Mouse (Mus musculus): ENCODE data around the gene 6330409D20Rik.

DNA sequence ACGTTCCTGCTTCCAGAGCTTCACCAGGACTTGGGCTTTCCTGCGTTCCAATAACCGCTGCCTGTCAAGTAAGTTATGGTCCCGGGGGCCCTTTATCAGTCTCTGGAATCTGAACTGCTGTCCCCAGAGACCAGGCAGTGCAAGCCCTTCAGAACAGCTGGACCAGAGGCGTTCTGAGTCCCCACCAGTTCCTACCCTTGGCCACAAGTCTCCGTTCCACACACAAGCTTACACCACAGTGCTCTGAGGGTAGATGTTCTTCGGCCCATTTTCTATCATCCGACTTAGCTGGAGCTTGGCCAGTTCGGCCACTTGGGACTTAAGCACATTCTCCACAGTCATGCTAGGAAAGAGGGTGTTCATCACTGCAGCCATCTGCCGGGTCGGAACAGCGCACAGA lies 26.4 kb upstream of the 6330409D20Rik start:
- no peak for TF ChIP-seq ZNF384 (IDR thresholded peaks at IDR 0.05; ENCODE audit: low read depth, low read length)
- no peak for TF ChIP-seq HCFC1 (IDR thresholded peaks at IDR 0.05; ENCODE audit: borderline replicate concordance, insufficient read depth, low read length)
